Mouse (Mus musculus): ENCODE data around the gene Ada. TPM values are rescaled to one million over a fixed set of nuclear protein-coding genes. Genes with fewer than 3 reads are reported as not detected.

The Ada gene
- polyA plus RNA-seq, 1 experiment, result 1.4 TPM

- Histone ChIP-seq H3K4me3 (replicated peaks; ENCODE audit: insufficient read depth, low read depth, low read length) (no peak overlapping the region), H3K27ac (ENCODE audit: insufficient read depth, low read length) (no peak overlapping the region), H3K4me1 (ENCODE audit: control insufficient read depth, insufficient read depth, low read length) (peaks cover 15% of the 10 kb centered on the region), H3K27me3 (ENCODE audit: control insufficient read depth, insufficient read depth, low read length) (no peaks in the 10 kb centered on the region)
- WGBS, result 93% methylated on average over 5 of the region's 5 CpGs
- no peak for DNase-seq
- TF ChIP-seq CTCF (IDR thresholded peaks at IDR 0.05; ENCODE audit: borderline replicate concordance, insufficient read depth, low read depth, low read length) (no peak), POLR2A (IDR thresholded peaks at IDR 0.05; ENCODE audit: borderline replicate concordance, insufficient read depth, low read length) (no peak)
Observed at GRCm38 (mm10) chr2:163708321-163708720, 41.7 kb downstream of the Ada start.

GRCm38 (mm10) chr2:163703599-163704260 is 46.3 kb downstream of the Ada start:
- no peaks in the 10 kb centered on the region for H3K27me3 ChIP-seq (ENCODE audit: control insufficient read depth, insufficient read depth, low read length)
- 74% methylated on average over 5 of the region's 5 CpGs for WGBS
- no peak overlapping the region; the same call in 1 of the 2 replicates for H3K27ac ChIP-seq (ENCODE audit: insufficient read depth, low read length)
- H3K4me3 ChIP-seq (replicated peaks; ENCODE audit: insufficient read depth, low read depth, low read length), result no peak overlapping the region
- TF ChIP-seq CTCF (IDR thresholded peaks at IDR 0.05; ENCODE audit: borderline replicate concordance, insufficient read depth, low read depth, low read length) (no peak), POLR2A (IDR thresholded peaks at IDR 0.05; ENCODE audit: borderline replicate concordance, insufficient read depth, low read length) (no peak)
- no peak for DNase-seq
- H3K4me1 ChIP-seq (ENCODE audit: control insufficient read depth, insufficient read depth, low read length), result peaks cover 26% of the 10 kb centered on the region

DNA sequence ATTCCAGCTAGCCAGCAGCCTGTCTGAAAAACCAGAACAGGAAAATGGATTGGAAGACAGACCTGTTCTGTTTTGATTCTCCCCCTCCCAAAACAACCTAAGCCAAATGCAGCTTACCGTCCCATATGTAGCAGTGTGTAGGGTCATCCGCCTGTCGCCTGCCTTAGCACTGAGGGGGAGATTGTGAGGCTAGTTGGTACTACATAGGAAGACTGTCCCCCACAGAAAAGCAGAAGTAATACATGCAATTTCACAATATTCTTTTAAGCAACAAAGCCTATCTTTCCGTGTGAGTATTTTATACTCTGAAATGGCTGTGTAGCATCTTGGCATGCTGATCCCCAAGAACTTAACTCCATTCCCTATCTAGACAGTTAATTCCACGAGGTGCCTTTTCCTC is 47.1 kb downstream of the Ada start:
- peak overlapping the region; percentile 23; the same call in 1 of the 2 replicates for H3K27ac ChIP-seq (ENCODE audit: insufficient read depth, low read length)
- WGBS, result 73% methylated on average over 5 of the region's 5 CpGs
- H3K4me1 ChIP-seq (ENCODE audit: control insufficient read depth, insufficient read depth, low read length), result peaks cover 26% of the 10 kb centered on the region
- H3K4me3 ChIP-seq (replicated peaks; ENCODE audit: insufficient read depth, low read depth, low read length), result no peak overlapping the region
- H3K27me3 ChIP-seq (ENCODE audit: control insufficient read depth, insufficient read depth, low read length), result no peaks in the 10 kb centered on the region
- DNase-seq, result no peak
- no peak for TF ChIP-seq CTCF (IDR thresholded peaks at IDR 0.05; ENCODE audit: borderline replicate concordance, insufficient read depth, low read depth, low read length)
- TF ChIP-seq POLR2A (IDR thresholded peaks at IDR 0.05; ENCODE audit: borderline replicate concordance, insufficient read depth, low read length), result no peak

- peak overlapping the region; percentile 23; the same call in 1 of the 2 replicates for H3K27ac ChIP-seq (ENCODE audit: insufficient read depth, low read length)
- H3K4me3 ChIP-seq (replicated peaks; ENCODE audit: insufficient read depth, low read depth, low read length), result no peak overlapping the region
- no peak for DNase-seq
- 63% methylated on average over 7 of the region's 7 CpGs for WGBS
- no peaks in the 10 kb centered on the region for H3K27me3 ChIP-seq (ENCODE audit: control insufficient read depth, insufficient read depth, low read length)
- no peak for TF ChIP-seq POLR2A (IDR thresholded peaks at IDR 0.05; ENCODE audit: borderline replicate concordance, insufficient read depth, low read length)
- no peak for TF ChIP-seq CTCF (IDR thresholded peaks at IDR 0.05; ENCODE audit: borderline replicate concordance, insufficient read depth, low read depth, low read length)
- H3K4me1 ChIP-seq (ENCODE audit: control insufficient read depth, insufficient read depth, low read length), result peaks cover 26% of the 10 kb centered on the region
Observed at GRCm38 (mm10) chr2:163702431-163702830, 47.6 kb downstream of the Ada start.

DNA sequence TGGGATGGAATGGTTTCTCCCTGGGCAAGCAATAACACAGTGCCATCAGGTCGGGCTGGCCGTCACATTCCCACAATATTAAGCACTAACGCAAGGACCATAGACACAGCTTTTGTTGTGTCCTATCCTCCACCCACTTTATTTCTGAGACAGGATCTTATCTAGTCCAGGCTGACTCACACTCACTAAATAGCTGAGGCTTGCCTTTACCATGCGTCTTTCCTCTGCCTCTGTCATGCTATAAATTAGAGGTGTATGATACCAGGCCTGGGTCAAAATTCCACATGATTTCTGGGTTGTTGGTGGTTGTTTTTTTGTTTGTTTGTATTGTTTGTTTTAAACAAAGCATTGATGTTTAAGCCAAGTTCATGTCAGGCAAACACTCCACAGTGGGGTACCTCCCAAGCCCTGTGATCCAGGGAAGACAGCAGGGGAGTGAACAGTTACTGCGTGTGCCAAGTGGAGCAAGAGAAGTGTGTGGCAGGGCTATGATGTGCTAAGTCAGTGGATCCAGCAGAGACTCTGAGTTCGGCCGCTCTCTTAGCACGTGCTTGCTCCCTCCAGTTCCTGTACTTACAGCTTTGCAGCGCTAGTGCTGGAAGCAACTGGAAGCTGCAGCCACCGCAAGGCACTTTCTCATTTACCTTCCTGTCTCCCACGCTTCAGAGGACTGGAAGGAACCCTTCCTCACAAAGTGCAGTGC is 50.8 kb downstream of the Ada start:
- Histone ChIP-seq H3K4me1 (ENCODE audit: control insufficient read depth, insufficient read depth, low read length) (peaks cover 24% of the 10 kb centered on the region), H3K27ac (ENCODE audit: insufficient read depth, low read length) (peak overlapping the region; percentile 61), H3K27me3 (ENCODE audit: control insufficient read depth, insufficient read depth, low read length) (no peaks in the 10 kb centered on the region), H3K4me3 (replicated peaks; ENCODE audit: insufficient read depth, low read depth, low read length) (no peak overlapping the region)
- DNase-seq, result peak in 1 of 2 experiments; percentile 29
- TF ChIP-seq CTCF (IDR thresholded peaks at IDR 0.05; ENCODE audit: borderline replicate concordance, insufficient read depth, low read depth, low read length), result no peak
- TF ChIP-seq POLR2A (IDR thresholded peaks at IDR 0.05; ENCODE audit: borderline replicate concordance, insufficient read depth, low read length), result no peak
- 41% methylated on average over 11 of the region's 11 CpGs for WGBS

- DNase-seq, result no peak
- Histone ChIP-seq H3K4me1 (ENCODE audit: control insufficient read depth, insufficient read depth, low read length) (peaks cover 30% of the 10 kb centered on the region), H3K4me3 (replicated peaks; ENCODE audit: insufficient read depth, low read depth, low read length) (no peak overlapping the region), H3K27ac (ENCODE audit: insufficient read depth, low read length) (no peak overlapping the region), H3K27me3 (ENCODE audit: control insufficient read depth, insufficient read depth, low read length) (no peaks in the 10 kb centered on the region)
- WGBS, result 64% methylated on average over 16 of the region's 16 CpGs
- TF ChIP-seq CTCF (IDR thresholded peaks at IDR 0.05; ENCODE audit: borderline replicate concordance, insufficient read depth, low read depth, low read length), result no peak
Observed at GRCm38 (mm10) chr2:163697764-163698480, 52.1 kb downstream of the Ada start.

- TF ChIP-seq CTCF (IDR thresholded peaks at IDR 0.05; ENCODE audit: borderline replicate concordance, insufficient read depth, low read depth, low read length) (no peak), POLR2A (IDR thresholded peaks at IDR 0.05; ENCODE audit: borderline replicate concordance, insufficient read depth, low read length) (no peak)
- WGBS, result 76% methylated on average over 2 of the region's 2 CpGs
- H3K27ac ChIP-seq (ENCODE audit: insufficient read depth, low read length), result 0 out of 2 replicates have a peak overlapping the region, but pooled peaks have one; percentile 26
- no peak overlapping the region for H3K4me3 ChIP-seq (replicated peaks; ENCODE audit: insufficient read depth, low read depth, low read length)
- DNase-seq, result no peak
- H3K27me3 ChIP-seq (ENCODE audit: control insufficient read depth, insufficient read depth, low read length), result no peaks in the 10 kb centered on the region
- peaks cover 28% of the 10 kb centered on the region for H3K4me1 ChIP-seq (ENCODE audit: control insufficient read depth, insufficient read depth, low read length)
Observed at GRCm38 (mm10) chr2:163696763-163697162, 53.3 kb downstream of the Ada start.

Measured in cerebellum, adult 2 months (tissue).